Mouse (Mus musculus): Measurements from ENCODE around the gene Nudt3. TPM values are rescaled to one million over a fixed set of nuclear protein-coding genes. Genes with fewer than 3 reads are reported as not detected.
A peak's percentile ranks its signal among the peaks of the same experiment; 100 is the strongest.
"Not testable (repeated sequence)": the region's sequence is repeated elsewhere in the genome, so short reads cannot be mapped to it uniquely, and the experiment has no call there.

Nudt3 gene
- polyA plus RNA-seq, 1 experiment from 2014 or later = 145 TPM

GRCm38 (mm10) chr17:27645807-27646206 is 22.5 kb upstream of the Nudt3 start:
- Histone ChIP-seq H3K4me1 (replicated peaks) (peaks cover 16% of the 10 kb centered on the region), H3K27ac (no peak overlapping the region), H3K27me3 (ENCODE audit: insufficient read depth, poor library complexity, severe bottlenecking) (peaks cover 4% of the 10 kb centered on the region), H3K36me3 (no peaks in the 10 kb centered on the region), H3K9me3 (no peaks in the 10 kb centered on the region), H3K4me3 (no peak overlapping the region)
- 49% methylated on average over 7 of the region's 7 CpGs for WGBS
- DNase-seq (ENCODE audit: low spot score) = no peak

GRCm38 (mm10) chr17:27644572-27644971 is 21.3 kb upstream of the Nudt3 start:
- Histone ChIP-seq H3K27ac (no peak overlapping the region), H3K9me3 (no peaks in the 10 kb centered on the region), H3K36me3 (no peaks in the 10 kb centered on the region), H3K27me3 (ENCODE audit: insufficient read depth, poor library complexity, severe bottlenecking) (no peaks in the 10 kb centered on the region), H3K4me3 (no peak overlapping the region), H3K4me1 (replicated peaks) (peaks cover 16% of the 10 kb centered on the region)
- WGBS = 44% methylated on average over 2 of the region's 2 CpGs
- DNase-seq (ENCODE audit: low spot score) = no peak

GRCm38 (mm10) chr17:27643756-27644155 is 20.5 kb upstream of the Nudt3 start:
- no peak for DNase-seq (ENCODE audit: low spot score)
- H3K4me1 ChIP-seq (replicated peaks) = peaks cover 16% of the 10 kb centered on the region
- no peaks in the 10 kb centered on the region for H3K27me3 ChIP-seq (ENCODE audit: insufficient read depth, poor library complexity, severe bottlenecking)
- H3K4me3 ChIP-seq = no peak overlapping the region
- H3K36me3 ChIP-seq = no peaks in the 10 kb centered on the region
- WGBS = 84% methylated on average over 9 of the region's 9 CpGs
- no peaks in the 10 kb centered on the region for H3K9me3 ChIP-seq
- peak overlapping the region; percentile 16; the same call in 1 of the 2 replicates for H3K27ac ChIP-seq

GRCm38 (mm10) chr17:27643101-27643500 is 19.8 kb upstream of the Nudt3 start:
- peak overlapping the region; percentile 76 for H3K27ac ChIP-seq
- H3K4me1 ChIP-seq (replicated peaks) = peaks cover 16% of the 10 kb centered on the region
- DNase-seq (ENCODE audit: low spot score) = no peak
- H3K4me3 ChIP-seq = no peak overlapping the region
- no peaks in the 10 kb centered on the region for H3K27me3 ChIP-seq (ENCODE audit: insufficient read depth, poor library complexity, severe bottlenecking)
- no peaks in the 10 kb centered on the region for H3K36me3 ChIP-seq
- H3K9me3 ChIP-seq = no peaks in the 10 kb centered on the region
- WGBS = 42% methylated on average over 6 of the region's 6 CpGs

GRCm38 (mm10) chr17:27642491-27643062 is 19.3 kb upstream of the Nudt3 start:
- WGBS = 37% methylated on average over 12 of the region's 12 CpGs
- no peaks in the 10 kb centered on the region for H3K36me3 ChIP-seq
- H3K9me3 ChIP-seq = no peaks in the 10 kb centered on the region
- no peaks in the 10 kb centered on the region for H3K27me3 ChIP-seq (ENCODE audit: insufficient read depth, poor library complexity, severe bottlenecking)
- DNase-seq (ENCODE audit: low spot score) = no peak
- peak overlapping the region; percentile 76 for H3K27ac ChIP-seq
- peak overlapping the region; percentile 7; the same call in 1 of the 2 replicates for H3K4me3 ChIP-seq
- peaks cover 16% of the 10 kb centered on the region for H3K4me1 ChIP-seq (replicated peaks)

GRCm38 (mm10) chr17:27639851-27640250 is 16.6 kb upstream of the Nudt3 start:
- not testable (repeated sequence) for DNase-seq (ENCODE audit: low spot score); H3K9me3 ChIP-seq; H3K27me3 ChIP-seq (ENCODE audit: insufficient read depth, poor library complexity, severe bottlenecking); H3K4me3 ChIP-seq; H3K36me3 ChIP-seq; H3K27ac ChIP-seq
- peaks cover 26% of the 10 kb centered on the region for H3K4me1 ChIP-seq (replicated peaks)
- WGBS = 92% methylated on average over 6 of the region's 6 CpGs

- Histone ChIP-seq H3K4me3 (no peak overlapping the region), H3K27ac (no peak overlapping the region), H3K36me3 (peaks cover 8% of the 10 kb centered on the region), H3K9me3 (no peaks in the 10 kb centered on the region), H3K4me1 (replicated peaks) (peaks cover 32% of the 10 kb centered on the region), H3K27me3 (ENCODE audit: insufficient read depth, poor library complexity, severe bottlenecking) (no peaks in the 10 kb centered on the region)
- DNase-seq (ENCODE audit: low spot score) = no peak
- 80% methylated on average over 20 of the region's 20 CpGs for WGBS
Measured at GRCm38 (mm10) chr17:27638921-27639332, 15.6 kb upstream of the Nudt3 start.

- H3K4me3 ChIP-seq = no peak overlapping the region
- no peak for DNase-seq (ENCODE audit: low spot score)
- WGBS = 68% methylated on average over 9 of the region's 9 CpGs
- H3K36me3 ChIP-seq = peaks cover 24% of the 10 kb centered on the region
- peaks cover 39% of the 10 kb centered on the region for H3K4me1 ChIP-seq (replicated peaks)
- H3K9me3 ChIP-seq = no peaks in the 10 kb centered on the region
- H3K27me3 ChIP-seq (ENCODE audit: insufficient read depth, poor library complexity, severe bottlenecking) = no peaks in the 10 kb centered on the region
- H3K27ac ChIP-seq = 0 out of 2 replicates have a peak overlapping the region, but pooled peaks have one; percentile 40
Measured at GRCm38 (mm10) chr17:27637333-27637732, 14.0 kb upstream of the Nudt3 start.

- WGBS = 37% methylated on average over 18 of the region's 18 CpGs
- H3K36me3 ChIP-seq = peaks cover 34% of the 10 kb centered on the region
- no peaks in the 10 kb centered on the region for H3K27me3 ChIP-seq (ENCODE audit: insufficient read depth, poor library complexity, severe bottlenecking)
- H3K4me3 ChIP-seq = peak within 1 kb of the TSS; percentile 99
- no peaks in the 10 kb centered on the region for H3K9me3 ChIP-seq
- peak within 1 kb of the TSS; percentile 96 for H3K27ac ChIP-seq
- H3K4me1 ChIP-seq (replicated peaks) = peaks cover 45% of the 10 kb centered on the region
- DNase-seq (ENCODE audit: low spot score) = peak; percentile 38
Measured at GRCm38 (mm10) chr17:27636132-27637020, 13.1 kb upstream of the Nudt3 start, which contains the start of gene Rps10. Gene Rps10, minus strand, starts transcription at chr17:27636669.

- not testable (repeated sequence) for DNase-seq (ENCODE audit: low spot score); H3K27me3 ChIP-seq (ENCODE audit: insufficient read depth, poor library complexity, severe bottlenecking); H3K9me3 ChIP-seq
- WGBS = 58% methylated on average over 9 of the region's 9 CpGs
- Histone ChIP-seq H3K27ac (peak overlapping the region; percentile 96), H3K36me3 (peaks cover 42% of the 10 kb centered on the region), H3K4me1 (replicated peaks) (peaks cover 50% of the 10 kb centered on the region), H3K4me3 (peak overlapping the region; percentile 99)
Measured at GRCm38 (mm10) chr17:27635575-27635903, 12.2 kb upstream of the Nudt3 start.

GRCm38 (mm10) chr17:27634871-27635574 is 11.7 kb upstream of the Nudt3 start, which contains the start of gene RPS10-NUDT3:
Gene RPS10-NUDT3, minus strand, starts transcription at chr17:27635222.
- under 1% methylated on average over 72 of the region's 72 CpGs for WGBS
- Histone ChIP-seq H3K4me1 (replicated peaks) (peaks cover 50% of the 10 kb centered on the region), H3K27me3 (ENCODE audit: insufficient read depth, poor library complexity, severe bottlenecking) (no peaks in the 10 kb centered on the region), H3K9me3 (no peaks in the 10 kb centered on the region), H3K27ac (peak within 1 kb of the TSS; percentile 96), H3K4me3 (peak within 1 kb of the TSS; percentile 99), H3K36me3 (peaks cover 47% of the 10 kb centered on the region)
- DNase-seq (ENCODE audit: low spot score) = peak; percentile 95

- H3K4me1 ChIP-seq (replicated peaks) = peaks cover 57% of the 10 kb centered on the region
- WGBS = 75% methylated on average over 2 of the region's 2 CpGs
Measured at GRCm38 (mm10) chr17:27629249-27630020, 6.1 kb upstream of the Nudt3 start.

More at GRCm38 (mm10) chr17:27629249-27630020, 6.1 kb upstream of the Nudt3 start:
- peaks cover 58% of the 10 kb centered on the region for H3K36me3 ChIP-seq
- no peak overlapping the region for H3K27ac ChIP-seq
- no peaks in the 10 kb centered on the region for H3K27me3 ChIP-seq (ENCODE audit: insufficient read depth, poor library complexity, severe bottlenecking)
- no peak overlapping the region for H3K4me3 ChIP-seq
- no peaks in the 10 kb centered on the region for H3K9me3 ChIP-seq
- DNase-seq (ENCODE audit: low spot score) = peak; percentile 74
